Mouse (Mus musculus): Measurements from ENCODE around the gene Mgat5b.

The Mgat5b gene

DNA sequence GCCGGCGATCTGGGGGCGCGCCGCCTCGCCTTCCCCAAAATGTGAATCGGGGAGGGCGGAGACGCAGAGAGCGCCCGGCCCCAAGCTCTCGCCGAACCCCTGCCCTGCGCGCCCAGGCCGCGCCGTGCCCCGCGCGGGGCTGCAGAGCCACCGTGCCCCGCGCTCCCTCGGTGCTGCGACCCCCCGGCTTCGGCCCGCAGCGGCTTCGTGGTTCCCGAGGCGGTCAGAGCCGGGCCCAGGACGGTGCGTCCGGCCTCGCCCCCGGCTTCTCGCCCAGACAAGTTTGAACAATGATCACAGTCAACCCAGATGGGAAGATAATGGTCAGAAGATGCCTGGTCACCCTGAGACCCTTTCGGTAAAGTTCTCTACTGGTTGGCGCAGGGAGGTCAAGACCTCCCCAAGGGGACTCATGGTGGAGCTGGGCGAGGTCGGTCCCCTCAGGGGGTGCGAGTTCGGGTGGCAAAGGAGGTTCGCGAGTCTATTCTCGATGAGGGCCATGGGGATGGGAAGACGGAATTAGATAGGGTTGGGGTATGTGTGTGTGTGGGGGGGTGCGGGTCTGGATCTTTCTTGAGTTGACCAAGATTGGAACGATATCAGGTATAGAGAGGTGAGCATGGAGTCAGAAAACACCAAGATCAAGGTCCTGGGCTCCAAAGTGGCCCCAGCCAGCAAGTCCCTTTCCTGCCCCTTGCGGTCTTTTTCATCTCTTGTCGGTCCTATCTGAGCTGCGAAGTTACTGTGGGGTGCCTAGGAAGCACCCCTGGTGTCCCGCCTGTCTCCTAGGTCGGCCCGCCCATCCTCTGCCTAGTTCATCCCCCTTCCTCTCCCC, 740 bp downstream of the Mgat5b start:
- no peak for DNase-seq

DNA sequence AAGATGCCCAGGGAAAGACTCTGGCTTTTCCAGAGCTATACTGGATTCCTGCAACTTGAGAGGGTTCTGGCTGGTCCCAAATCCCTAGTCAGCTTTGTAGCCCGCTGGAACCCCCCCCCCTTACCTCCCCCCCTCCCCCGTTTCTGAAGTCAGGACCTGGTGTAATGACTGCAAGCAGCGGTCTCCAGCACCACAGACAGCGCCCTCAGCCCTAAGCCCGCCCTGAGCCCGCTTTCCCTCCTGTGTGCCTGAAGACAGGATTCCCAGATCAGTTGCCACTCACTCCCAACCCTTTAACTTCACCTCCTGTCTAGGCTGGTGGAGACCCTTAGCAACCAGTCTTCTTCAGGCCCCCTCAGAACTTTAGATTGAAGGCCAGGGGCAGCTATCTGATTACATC, 2.1 kb downstream of the Mgat5b start:
- no peak for DNase-seq

DNA sequence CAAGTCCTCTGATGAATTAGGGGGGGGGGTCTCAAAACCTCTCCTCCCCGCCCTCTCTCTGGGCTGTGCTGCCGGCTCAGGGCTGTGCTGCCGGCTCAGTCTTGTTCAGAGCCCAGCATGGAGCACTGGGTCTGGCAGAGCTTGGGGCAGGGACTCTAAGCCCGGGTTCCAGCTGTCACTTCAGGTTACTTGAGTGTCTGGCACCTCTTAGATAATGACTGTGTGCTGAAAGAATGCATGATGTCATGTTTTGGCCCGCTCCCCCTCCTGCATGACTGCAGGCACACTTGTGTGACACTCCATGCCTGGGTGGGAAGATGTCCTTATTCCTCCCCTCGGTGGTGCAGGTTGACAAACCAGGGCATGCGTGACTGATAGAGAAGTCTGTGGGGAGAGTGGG, 3.4 kb downstream of the Mgat5b start:
- DNase-seq = no peak

DNA sequence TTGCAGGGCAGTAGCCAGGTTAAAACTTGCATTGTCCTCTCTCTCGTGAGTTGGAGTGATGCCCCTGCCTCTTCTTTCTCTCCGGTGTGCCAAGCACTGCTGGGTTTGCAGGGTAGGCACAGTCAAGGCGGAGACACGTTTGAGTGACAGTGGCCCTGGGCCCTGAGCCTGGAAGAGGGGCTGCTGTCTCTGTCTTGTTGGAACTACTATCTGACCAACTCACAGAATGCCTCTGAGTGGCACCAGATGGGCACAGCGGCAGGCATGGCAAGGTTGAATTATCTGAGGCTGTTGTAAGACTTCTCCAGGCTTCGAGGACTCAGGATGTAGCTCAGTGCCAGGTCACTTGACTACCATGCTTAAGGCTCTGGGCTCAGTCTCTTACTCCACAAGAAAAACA, 9.4 kb downstream of the Mgat5b start:
- no peak for DNase-seq

DNA sequence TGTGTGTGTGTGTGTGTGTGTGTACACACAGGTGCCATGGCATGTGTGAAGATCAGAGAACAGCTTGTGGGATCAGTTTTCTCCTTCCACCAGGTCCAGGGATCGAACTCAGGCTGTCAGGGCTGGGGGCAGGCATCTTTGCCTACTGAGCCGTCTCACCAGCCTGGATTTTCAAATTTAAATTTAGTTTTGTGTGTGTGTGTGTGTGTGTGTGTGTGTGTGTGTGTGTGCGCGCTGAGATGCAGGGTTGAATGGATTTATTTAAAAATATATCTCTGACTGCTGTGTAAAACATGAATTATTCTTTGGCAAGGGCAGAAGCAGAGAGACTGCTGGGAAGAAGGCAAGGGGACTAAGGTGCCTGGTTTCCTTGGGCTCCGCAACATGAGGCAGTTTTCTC, 16.2 kb downstream of the Mgat5b start:
- DNase-seq = no peak

DNA sequence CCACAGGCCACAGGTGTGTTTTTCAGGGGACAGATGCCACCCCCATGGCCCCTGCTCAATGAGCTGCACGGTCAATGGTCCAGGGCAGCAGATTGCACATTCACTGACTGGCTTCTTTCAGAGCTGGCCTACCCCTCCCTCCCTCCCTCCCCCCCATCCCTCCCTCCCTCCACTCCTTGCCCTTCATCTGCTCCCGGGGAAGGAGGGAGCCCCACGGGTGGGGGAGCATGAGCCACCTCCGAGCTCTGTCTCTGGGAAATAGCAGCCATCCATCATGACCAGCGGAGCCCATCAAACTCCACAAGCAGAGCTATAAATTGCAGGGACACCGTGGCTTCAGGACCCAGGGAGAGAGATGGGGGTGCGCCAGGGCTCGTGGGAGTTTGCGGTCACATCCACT, 16.7 kb downstream of the Mgat5b start:
- DNase-seq = no peak

DNA sequence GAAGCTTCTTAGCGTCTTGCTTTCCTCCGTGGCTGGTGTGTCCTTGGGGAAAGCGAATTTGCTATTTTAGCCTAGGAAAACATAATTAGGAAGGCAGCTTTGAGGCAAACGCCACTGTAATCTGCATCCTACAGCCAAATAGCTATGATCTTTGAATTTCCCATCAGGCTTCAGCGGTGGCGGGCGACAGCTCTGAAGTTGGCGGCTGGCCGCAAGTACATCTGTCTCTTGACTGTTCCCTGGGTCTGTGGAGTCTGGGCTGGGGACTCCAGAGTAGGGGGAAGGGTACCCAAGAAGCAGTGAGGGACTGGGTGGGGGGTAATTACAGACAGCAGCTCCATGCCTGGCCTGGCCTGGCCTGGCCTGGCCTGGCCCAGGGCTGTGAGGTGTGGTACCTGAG, 17.3 kb downstream of the Mgat5b start:
- no peak for DNase-seq

DNA sequence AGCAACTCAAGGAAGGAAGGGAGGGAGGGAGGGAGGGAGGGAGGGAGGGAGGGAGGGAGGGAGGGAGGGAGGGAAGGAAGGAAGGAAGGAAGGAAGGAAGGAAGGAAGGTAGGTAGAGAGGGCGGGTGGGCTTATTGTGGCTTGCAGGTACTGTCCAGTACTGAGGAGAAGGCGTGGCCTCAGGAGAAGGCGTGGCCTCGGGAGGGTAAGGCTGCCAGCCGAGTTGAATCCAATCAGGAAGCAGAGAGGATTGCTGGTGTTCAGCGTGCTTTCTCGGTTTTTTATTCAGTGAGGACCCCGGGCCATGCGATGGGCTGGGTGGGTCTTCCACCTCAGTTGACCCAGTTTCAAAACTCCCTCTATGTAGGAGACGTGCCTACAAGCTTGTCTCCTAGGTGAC, 18.5 kb downstream of the Mgat5b start:
- no peak for DNase-seq

DNA sequence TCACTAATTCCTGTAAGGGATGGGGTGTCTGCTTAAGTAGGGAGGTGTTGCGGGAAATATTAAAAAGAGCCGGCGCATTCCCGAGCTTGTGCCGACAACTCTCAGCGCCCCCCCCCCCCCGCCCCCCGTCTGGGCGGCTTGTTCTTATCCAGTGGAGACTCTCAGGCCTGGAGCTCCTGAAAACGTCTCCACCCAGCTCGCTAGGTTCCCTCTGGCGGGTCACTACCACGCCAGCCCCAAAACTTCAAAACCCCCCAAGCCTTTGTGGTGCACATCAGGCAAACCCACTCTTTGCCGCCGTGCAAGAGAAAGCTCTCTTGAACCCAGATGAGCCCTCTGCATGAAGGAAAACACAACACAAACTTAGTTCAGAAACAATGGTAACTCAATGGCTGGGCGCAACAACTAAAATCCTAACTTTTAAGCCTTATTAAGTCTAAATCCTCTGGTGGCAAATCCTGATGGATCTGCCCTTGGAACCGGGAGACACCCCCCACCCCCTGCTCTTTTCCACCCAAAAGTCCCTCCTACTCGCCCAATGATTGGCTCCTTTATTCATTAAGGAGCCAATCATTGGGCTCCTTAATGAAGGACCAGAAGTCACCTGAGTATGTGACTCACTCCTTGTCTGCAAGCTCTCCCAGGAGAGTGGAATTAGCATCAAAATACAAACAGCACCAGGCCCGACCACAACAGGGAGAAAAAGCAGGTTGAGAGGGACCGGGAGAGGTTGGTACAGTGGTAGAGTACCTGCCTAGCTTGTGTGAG, 21.6 kb downstream of the Mgat5b start:
- no peak for DNase-seq

DNA sequence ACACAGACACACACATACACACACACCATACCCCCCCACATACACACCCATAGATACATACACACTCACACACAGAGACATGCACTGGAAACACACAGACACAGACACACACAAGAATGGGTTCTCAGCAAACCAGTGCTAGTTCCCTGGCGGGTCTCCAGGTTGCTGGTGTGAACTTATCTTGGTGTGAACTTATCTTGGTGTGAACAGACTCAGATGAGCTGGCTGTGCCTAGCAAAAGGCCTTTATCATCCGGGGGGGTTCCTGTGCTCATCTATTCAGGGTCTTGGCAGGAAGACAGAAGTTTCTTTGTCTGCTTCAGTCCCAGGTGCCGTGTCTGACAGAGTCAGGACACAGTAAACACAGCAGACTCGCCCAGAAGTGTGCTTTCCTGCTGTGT, 25.7 kb downstream of the Mgat5b start:
- DNase-seq = no peak

DNA sequence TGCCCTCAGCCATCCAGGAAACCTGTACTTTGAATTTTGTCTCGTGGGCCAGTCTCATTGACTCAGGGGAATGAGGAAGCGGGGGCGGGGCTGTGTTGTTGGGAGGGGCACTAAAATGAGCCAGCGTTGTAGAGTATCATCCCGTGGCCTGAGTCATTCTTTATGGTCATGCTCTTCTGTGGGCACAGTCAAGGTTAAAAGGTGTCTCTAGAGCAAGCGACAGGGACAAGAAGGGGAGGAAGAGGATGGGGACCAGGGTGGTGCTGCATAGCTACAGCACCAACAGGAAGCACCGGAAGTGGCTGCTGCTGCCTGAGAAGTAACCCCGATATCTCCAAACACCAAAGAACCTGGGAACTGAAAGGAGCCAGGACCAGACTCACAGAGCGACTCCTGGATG, 31.2 kb downstream of the Mgat5b start:
- DNase-seq = no peak

DNA sequence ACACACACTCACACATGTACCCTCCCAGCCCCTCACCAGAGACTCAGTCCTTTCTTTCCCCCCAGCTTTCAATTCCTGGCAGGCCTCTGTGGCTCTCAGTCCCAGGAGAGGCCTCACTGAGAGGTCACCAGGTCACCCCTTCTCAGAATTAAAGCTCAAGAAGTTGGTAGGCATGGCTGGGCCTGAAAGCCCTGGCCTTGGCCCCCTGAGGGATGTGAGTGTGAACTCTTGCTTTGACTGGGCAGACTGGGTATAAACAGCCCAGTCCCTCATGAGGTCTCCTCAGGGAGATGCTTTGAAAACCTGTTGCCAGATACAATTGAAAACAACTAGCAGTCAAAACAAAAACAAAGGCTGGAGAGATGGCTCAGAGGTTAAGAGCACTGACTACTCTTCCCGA, 32.8 kb downstream of the Mgat5b start:
- no peak for DNase-seq

DNA sequence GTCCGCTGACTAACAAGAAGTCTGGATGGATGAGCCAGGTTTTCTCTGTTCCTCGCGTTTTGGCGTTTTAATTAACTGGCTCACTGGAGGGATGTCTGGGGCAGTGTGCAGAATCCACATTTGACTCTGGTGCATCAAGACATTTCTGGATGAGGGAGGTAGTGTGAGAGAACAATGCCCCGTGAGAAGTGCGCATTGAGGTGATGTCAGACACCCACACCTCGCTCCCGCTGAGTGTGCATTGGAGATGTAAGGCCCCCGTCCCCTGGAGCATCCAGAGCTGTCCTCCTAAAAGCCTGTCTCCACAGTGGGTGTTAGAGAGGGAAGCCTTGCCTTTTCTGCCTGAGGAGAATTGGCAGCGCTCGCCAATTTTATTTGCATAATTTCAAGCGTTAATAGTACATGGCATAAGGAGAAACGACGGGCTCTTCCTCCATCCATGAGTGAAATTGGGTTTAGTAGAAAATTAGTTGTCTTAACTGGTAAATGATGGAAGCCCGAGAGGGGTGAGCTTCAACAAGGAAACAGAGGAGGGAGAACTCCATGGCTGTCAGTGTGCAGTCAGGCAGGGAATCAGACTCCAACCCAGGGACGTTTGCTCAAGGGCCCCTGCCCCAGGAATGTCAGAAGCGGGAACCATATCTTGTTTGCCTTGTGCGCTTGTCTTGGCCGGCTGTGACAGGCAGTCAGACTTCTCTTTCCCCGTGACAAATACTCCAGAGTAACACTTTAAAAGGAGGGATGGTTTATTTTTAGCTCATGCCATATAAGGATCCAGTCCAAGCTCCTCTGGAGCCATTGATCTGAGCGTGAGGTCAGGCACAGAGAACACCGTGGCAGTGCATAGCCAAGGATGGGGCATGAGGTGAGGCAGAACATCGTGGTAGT, 35.8 kb downstream of the Mgat5b start:
- no peak for DNase-seq

DNA sequence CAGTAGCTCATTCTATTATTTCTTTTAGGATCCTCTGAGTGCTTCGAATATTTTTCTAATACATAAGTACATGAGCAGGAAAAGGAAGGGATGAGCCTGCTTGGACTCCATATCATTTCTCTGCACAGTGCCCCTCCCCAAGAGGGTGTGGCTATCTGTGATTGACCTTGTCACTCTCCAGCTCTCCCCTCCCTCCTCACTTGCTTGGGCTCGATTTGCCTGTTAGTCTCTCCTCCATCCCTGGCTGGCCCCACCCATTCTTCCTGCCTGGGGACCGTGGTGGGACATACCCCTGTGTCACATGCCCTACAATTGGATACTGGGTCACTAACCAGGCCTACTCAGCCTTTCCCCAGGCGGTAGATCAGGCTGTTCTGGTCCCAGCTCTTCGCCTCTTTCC, 39.9 kb downstream of the Mgat5b start:
- no peak for DNase-seq

DNA sequence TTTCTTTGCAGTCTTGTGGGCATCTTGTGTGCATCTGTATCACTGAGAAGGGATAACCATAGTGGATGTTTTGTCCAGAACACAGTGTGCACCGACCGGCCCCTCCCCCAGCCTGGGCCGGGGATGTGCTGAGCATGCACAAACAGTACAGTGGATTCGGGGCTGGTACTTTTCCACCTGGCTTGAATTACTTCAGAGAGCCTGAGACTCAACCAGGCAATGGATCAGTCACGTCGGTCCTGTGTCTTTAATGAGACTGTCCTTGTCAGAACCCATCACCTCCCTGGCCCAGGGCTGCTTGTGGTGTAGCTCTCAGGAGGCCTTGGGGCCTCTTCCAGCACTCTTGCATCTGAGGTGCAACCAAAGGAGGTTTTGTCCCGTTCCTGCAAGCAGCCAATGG, 46.4 kb downstream of the Mgat5b start:
- no peak for DNase-seq

DNA sequence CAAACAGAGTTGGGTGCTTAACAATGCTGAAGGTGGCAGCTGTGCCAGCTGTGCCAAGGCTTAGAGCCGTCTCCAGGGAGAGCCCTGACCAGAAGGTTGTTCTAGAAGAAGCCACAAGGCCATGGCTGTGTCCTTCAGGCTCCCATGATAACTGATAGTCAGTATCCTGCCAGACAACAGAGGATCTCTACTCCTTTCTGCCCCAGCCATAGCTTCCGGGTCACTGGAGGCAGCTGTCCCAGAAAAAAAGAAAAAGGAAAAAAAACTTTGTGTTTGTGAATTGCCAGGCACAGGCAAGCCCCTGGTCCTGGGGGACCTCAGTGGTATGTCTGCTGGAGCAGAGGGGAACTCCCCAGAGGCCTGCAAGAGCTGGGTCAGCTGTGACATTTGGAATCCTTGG, 47.3 kb downstream of the Mgat5b start:
- no peak for DNase-seq

DNA sequence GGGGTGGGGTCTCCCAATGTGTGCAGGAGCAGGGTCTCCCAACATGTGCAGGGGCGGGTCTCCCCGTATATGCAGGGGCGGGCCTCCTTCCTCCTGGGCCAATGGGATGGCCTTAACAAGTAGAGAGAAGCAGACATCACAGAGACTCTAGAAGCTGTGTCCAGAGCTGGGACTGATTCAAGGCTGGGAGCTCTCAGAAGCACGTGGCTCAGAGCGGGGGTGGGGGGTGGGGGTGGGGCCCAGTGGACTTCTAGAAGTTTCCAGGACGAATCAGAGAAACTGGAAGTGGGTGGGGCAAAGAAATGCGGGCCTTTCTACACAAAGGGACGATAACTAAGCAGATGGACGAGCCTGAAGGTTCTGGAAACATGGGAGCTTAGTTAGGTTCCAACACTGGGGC, 49.9 kb downstream of the Mgat5b start:
- no peak for DNase-seq

DNA sequence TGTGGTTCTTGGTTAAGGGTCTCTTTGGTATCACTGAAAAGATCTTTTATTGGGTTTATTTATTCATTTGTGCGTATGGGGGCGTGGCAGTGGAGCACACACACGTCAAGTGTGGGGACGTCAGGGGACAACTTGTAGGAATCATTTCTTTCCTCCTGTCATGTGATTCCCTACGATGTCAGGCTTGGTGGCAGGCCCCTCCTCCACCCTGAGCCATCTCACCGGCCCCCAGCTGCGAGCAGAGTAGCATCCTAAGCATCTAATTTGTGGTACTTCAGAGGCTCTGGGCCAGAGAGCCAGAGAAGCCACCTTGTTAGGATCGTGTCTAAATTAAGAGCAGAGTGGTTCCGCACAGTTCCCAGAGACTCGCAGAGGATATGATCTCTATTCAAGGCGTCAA, 50.8 kb downstream of the Mgat5b start:
- DNase-seq = no peak

DNA sequence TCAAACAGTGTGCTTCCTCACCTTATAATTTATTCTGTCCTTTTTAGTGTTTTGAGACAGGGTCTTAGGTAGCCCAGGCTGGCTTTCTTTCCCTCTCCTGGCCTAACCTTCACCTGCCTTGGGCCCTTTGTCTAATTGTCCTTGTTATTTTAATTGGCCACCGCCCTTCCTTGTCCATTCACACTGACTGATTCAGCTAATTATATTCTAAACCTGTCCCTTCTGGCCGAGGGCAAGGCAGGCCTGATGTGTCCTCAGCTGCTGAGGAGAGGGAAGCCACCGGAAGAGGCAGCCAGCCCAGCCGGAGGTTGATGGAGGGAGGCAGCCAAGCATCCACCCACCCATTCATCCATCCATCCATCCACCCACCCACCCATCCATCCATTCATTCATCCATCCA, 52.2 kb downstream of the Mgat5b start:
- no peak for DNase-seq

DNA sequence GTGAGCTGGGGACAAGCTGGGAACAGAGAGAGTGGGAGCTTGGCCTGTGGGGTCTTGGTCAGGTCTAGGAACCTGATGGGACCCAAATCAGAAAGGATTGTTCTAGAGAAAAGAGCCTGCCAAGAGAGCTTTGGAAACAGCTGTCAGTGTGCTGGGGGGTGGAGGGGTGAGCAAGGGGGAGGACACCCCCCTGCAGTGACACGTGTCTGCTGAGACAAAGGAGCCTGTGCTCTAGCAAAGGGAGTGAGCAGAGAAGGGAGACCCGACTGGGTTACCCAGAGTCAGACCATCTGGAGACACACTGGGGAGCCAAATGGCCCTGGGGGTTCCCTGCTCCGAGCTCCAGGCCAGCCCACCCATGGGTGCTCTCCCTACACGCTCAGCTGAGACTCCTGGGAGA, 54.2 kb downstream of the Mgat5b start:
- DNase-seq = no peak

DNA sequence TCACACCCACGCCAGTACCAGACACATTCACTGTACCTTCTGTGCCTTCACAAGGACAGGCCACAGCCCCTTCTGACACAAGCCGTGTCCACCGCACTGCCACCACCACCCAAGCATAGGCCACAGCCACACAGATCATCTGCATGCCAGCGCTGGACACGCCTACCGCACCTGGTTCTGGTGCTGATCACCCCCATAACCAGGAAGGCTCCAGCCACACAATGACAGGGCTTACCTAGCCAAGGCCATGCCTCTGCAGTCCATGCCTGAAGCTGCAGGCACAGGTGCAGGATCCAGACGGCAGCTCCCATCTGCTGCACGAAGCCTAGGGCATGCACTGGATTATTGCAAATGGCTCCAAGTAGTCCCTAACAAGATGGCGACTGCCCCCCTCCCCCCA, 54.8 kb downstream of the Mgat5b start:
- DNase-seq = no peak

DNA sequence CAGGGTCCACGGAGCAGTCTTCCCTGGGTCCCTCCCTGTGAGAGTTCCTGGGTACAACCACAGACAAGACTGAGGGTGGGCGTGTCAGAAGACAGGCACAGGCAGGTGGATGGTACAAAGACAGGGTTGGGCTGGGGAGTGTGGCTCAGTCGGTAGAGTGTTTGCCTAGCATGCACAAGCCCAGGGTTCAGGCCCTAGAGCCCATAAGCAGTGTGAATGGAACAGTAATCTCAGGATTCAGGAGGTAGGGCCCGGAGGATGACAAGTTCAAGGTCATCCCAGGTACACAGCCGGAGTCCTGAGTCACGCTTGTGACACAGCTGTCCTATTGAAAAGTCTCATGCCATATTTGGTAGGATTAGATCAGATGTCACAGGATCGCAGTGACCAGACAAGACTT, 55.7 kb downstream of the Mgat5b start:
- no peak for DNase-seq

DNA sequence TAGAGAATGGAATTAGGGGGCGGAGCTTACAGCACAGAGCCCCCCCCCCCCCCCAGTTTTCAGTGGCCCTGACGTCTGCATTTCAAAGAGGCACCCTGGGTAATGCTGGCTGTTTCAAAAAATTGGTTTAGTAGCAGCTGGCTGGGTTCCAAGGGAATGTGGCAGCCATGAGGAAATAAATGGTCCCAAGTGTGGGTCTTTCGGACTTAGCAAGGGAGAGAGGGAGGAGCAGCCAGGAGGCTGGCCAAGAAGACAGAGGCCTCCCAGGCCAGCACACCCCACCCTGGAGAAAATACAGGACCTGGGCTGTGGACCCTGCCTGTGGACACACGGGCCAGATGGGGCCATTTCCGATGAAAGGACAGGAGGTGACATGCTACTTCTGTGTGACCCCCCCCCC, 61.6 kb downstream of the Mgat5b start:
- DNase-seq = no peak

DNA sequence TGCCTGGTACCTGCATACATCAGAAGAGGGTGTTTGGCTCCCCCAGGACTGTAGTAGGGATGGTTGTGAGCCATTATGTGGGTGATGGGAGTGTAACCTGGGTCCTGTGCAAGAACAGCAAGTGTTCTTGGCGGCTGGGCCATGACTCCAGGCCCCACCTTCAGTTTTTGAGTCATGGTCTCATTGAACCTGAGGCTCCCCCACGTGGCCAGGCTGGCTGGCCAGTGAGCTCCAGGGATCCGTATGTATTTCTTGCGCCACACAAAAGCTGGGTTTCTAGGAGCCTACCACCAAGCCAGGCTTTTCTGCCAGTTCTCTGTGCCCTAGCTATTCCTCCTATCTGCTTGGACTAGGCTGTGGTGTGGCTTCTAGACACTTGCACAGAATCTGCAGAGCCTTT, 63.9 kb downstream of the Mgat5b start:
- DNase-seq = no peak
